Mouse (Mus musculus): ENCODE measurements at regions not wholly inside any gene's neighbourhood (a gene's known extent, or its start where the extent isn't known, plus 50 kb on each side); places are given as distances from the start of the nearest gene placed in this dataset.

- no peak for DNase-seq
Measured at GRCm38 (mm10) chr12:73446148-73446547, 100.0 kb downstream of the Tmem30b start.

GRCm38 (mm10) chr12:73445562-73445961, 100.6 kb downstream of the Tmem30b start:
- DNase-seq = no peak

- DNase-seq = no peak
Measured at GRCm38 (mm10) chr12:73445128-73445527, 101.1 kb downstream of the Tmem30b start.

- no peak for DNase-seq
Measured at GRCm38 (mm10) chr12:73441326-73441725, 104.9 kb downstream of the Tmem30b start.

- DNase-seq = no peak
Measured at GRCm38 (mm10) chr12:73434684-73435083, 111.5 kb downstream of the Tmem30b start.

- DNase-seq = no peak
Measured at GRCm38 (mm10) chr12:73432546-73432945, 113.6 kb downstream of the Tmem30b start.

- no peak for DNase-seq
Measured at GRCm38 (mm10) chr12:73428171-73428570, 118.0 kb downstream of the Tmem30b start.

- DNase-seq = no peak
Measured at GRCm38 (mm10) chr12:73424814-73425213, 121.4 kb downstream of the Tmem30b start.

GRCm38 (mm10) chr12:73417101-73417500, 129.1 kb downstream of the Tmem30b start:
- DNase-seq = no peak

- peak; percentile 69 for DNase-seq
Measured at GRCm38 (mm10) chr12:73416367-73416897, 129.8 kb downstream of the Tmem30b start.

- no peak for DNase-seq
Measured at GRCm38 (mm10) chr12:73415856-73416366, 129.3 kb downstream of the Slc38a6 start.

GRCm38 (mm10) chr12:73413439-73414196, 127.0 kb downstream of the Slc38a6 start:
- DNase-seq = no peak

GRCm38 (mm10) chr12:73412500-73412899, 125.9 kb downstream of the Slc38a6 start:
- DNase-seq = no peak

- DNase-seq = no peak
Measured at GRCm38 (mm10) chr12:73410924-73411323, 124.3 kb downstream of the Slc38a6 start.

GRCm38 (mm10) chr12:73409481-73410085, 123.0 kb downstream of the Slc38a6 start:
- DNase-seq = peak; percentile 44

- peak; percentile 85 for DNase-seq
Measured at GRCm38 (mm10) chr12:73408614-73409013, 122.0 kb downstream of the Slc38a6 start.

- DNase-seq = no peak
Measured at GRCm38 (mm10) chr12:73408165-73408564, 121.6 kb downstream of the Slc38a6 start.

- no peak for DNase-seq
Measured at GRCm38 (mm10) chr12:73406556-73407087, 120.0 kb downstream of the Slc38a6 start.

GRCm38 (mm10) chr12:73405583-73405982, 119.0 kb downstream of the Slc38a6 start:
- no peak for DNase-seq

GRCm38 (mm10) chr12:73405106-73405505, 118.5 kb downstream of the Slc38a6 start:
- no peak for DNase-seq

GRCm38 (mm10) chr12:73403906-73404474, 117.4 kb downstream of the Slc38a6 start:
- DNase-seq = no peak

Data from adrenal gland, postnatal 25 days (tissue).